Mouse (Mus musculus) hindbrain, embryonic 14.5 days (tissue): Measurements from ENCODE around the gene Eif3i. TPM values are rescaled to one million over a fixed set of nuclear protein-coding genes. Genes with fewer than 3 reads are reported as not detected.
"Not testable (repeated sequence)": the region's sequence is repeated elsewhere in the genome, so short reads cannot be mapped to it uniquely, and the experiment has no call there.

ENCODE experiments used
- ATAC-seq: fragments of 200-750 bp; cut with Nextera tagmentation; 2 replicates; pipeline ENCODE4 v1.8.0; 2017; ENCODE audit warnings: moderate number of reproducible peaks, mild to moderate bottlenecking, moderate TSS enrichment, moderate library complexity; ENCODE audit not compliant: low FRiP score
- DNase-seq: peaks from one replicate; pipeline ENCODE4 v3.0.0-alpha.2; 2015; ENCODE audit warnings: low spot score
- H3K27ac ChIP-seq: fragments of 300-500 bp; sonication (generic); 2 replicates; pipeline ENCODE4 v1.5.1; 2014; ENCODE audit warnings: mild to moderate bottlenecking, moderate library complexity
- H3K27me3 ChIP-seq: fragments of 300-500 bp; sonication (generic); 2 replicates; pipeline ENCODE4 v1.6.1; 2014; ENCODE audit warnings: mild to moderate bottlenecking, low read length, mixed read lengths; ENCODE audit not compliant: control insufficient read depth, insufficient read depth
- H3K36me3 ChIP-seq: fragments of 300-500 bp; sonication (generic); replicated peaks from 2 replicates; pipeline ENCODE4 v1.6.1; 2014; ENCODE audit not compliant: control insufficient read depth, insufficient read depth
- H3K4me1 ChIP-seq: fragments of 300-500 bp; sonication (generic); replicated peaks from 2 replicates; pipeline ENCODE4 v1.6.1; 2014; ENCODE audit warnings: antibody characterized with exemption, low read length, mixed read lengths; ENCODE audit not compliant: control insufficient read depth, insufficient read depth
- H3K4me2 ChIP-seq: fragments of 300-500 bp; sonication (generic); replicated peaks from 2 replicates; pipeline ENCODE4 v1.6.1; 2014; ENCODE audit warnings: mild to moderate bottlenecking, moderate library complexity
- H3K4me3 ChIP-seq: fragments of 300-500 bp; sonication (generic); replicated peaks from 2 replicates; pipeline ENCODE4 v1.5.1; 2014; ENCODE audit warnings: mild to moderate bottlenecking, low read length
- H3K9ac ChIP-seq: fragments of 300-500 bp; sonication (generic); 2 replicates; pipeline ENCODE4 v1.6.1; 2014
- H3K9me3 ChIP-seq: fragments of 300-500 bp; sonication (generic); 2 replicates; pipeline ENCODE4 v1.6.1; 2016; ENCODE audit warnings: low read length; ENCODE audit not compliant: control insufficient read depth
- WGBS: fragments of 180-500 bp; shearing (Covaris S2); extraction: QIAGEN DNeasy Blood & Tissue Kit; methylation state at CpG from one replicate; pipeline ENCODE4 v1.1.7; 2014; 5-methylcytosine and 5-hydroxymethylcytosine counted together
- polyA plus RNA-seq: library from polyadenylated mRNA; unstranded; fragments of >200 nt; fragmentation: Nextera tagmentation; extraction: Ambion mirVana; gene quantifications from 2 replicates; pipeline ENCODE4 v1.2.1, GENCODE M21; 2014

Gene Eif3i
- polyA plus RNA-seq, 1 experiment from 2014 or later = 226 TPM

- H3K4me3 ChIP-seq = peak overlapping the region; percentile 46
- ATAC-seq = peak; percentile 73
- H3K4me2 ChIP-seq = peak overlapping the region; percentile 64
- no peaks in the 10 kb centered on the region for H3K9me3 ChIP-seq
- peak overlapping the region; percentile 78 for H3K27ac ChIP-seq
- H3K4me1 ChIP-seq = peaks cover 15% of the 10 kb centered on the region
- no peak for DNase-seq
- no peaks in the 10 kb centered on the region for H3K27me3 ChIP-seq
- WGBS = under 1% methylated on average over 24 of the region's 24 CpGs
- H3K36me3 ChIP-seq = no peaks in the 10 kb centered on the region
- peak overlapping the region; percentile 59 for H3K9ac ChIP-seq
Observed at GRCm38 (mm10) chr4:129555862-129556531, 44.5 kb downstream of the Eif3i start.

- H3K4me3 ChIP-seq = peak overlapping the region; percentile 46
- ATAC-seq (no peak), DNase-seq (peak; percentile 58)
- 3% methylated on average over 16 of the region's 16 CpGs for WGBS
- peaks cover 15% of the 10 kb centered on the region for H3K4me1 ChIP-seq
- H3K27me3 ChIP-seq = no peaks in the 10 kb centered on the region
- no peaks in the 10 kb centered on the region for H3K36me3 ChIP-seq
- no peaks in the 10 kb centered on the region for H3K9me3 ChIP-seq
- peak overlapping the region; percentile 78; the same call in 1 of the 2 replicates for H3K27ac ChIP-seq
- peak overlapping the region; percentile 64 for H3K4me2 ChIP-seq
- H3K9ac ChIP-seq = peak overlapping the region; percentile 59
Observed at GRCm38 (mm10) chr4:129555421-129555861, 45.0 kb downstream of the Eif3i start.

- peak overlapping the region; percentile 64; the same call in 1 of the 2 replicates for H3K4me2 ChIP-seq
- 62% methylated on average over 6 of the region's 6 CpGs for WGBS
- H3K9me3 ChIP-seq, H3K27me3 ChIP-seq, H3K36me3 ChIP-seq, ATAC-seq, H3K27ac ChIP-seq, DNase-seq, H3K4me3 ChIP-seq, H3K9ac ChIP-seq: not testable (repeated sequence)
- H3K4me1 ChIP-seq = peaks cover 15% of the 10 kb centered on the region
Observed at GRCm38 (mm10) chr4:129554512-129554911, 45.9 kb downstream of the Eif3i start.

GRCm38 (mm10) chr4:129550295-129550694, 50.2 kb downstream of the Eif3i start:
- 61% methylated on average over 1 of the region's 1 CpGs for WGBS
- no peak for ATAC-seq
- H3K9me3 ChIP-seq = no peaks in the 10 kb centered on the region

GRCm38 (mm10) chr4:129549306-129549705, 51.1 kb downstream of the Eif3i start:
- no peak overlapping the region for H3K27ac ChIP-seq
- H3K9me3 ChIP-seq = no peaks in the 10 kb centered on the region
- ATAC-seq = no peak
- H3K4me1 ChIP-seq = no peaks in the 10 kb centered on the region
- no peak for DNase-seq
- H3K36me3 ChIP-seq = no peaks in the 10 kb centered on the region
- 96% methylated on average over 2 of the region's 2 CpGs for WGBS
- H3K4me2 ChIP-seq = no peak overlapping the region
- H3K4me3 ChIP-seq = no peak overlapping the region
- H3K9ac ChIP-seq = no peak overlapping the region
- H3K27me3 ChIP-seq = no peaks in the 10 kb centered on the region

More at GRCm38 (mm10) chr4:129550295-129550694, 50.2 kb downstream of the Eif3i start:
- no peak for DNase-seq
- H3K4me1 ChIP-seq = peaks cover 3% of the 10 kb centered on the region; the same call in 1 of the 2 replicates
- H3K4me2 ChIP-seq = no peak overlapping the region
- H3K9ac ChIP-seq = no peak overlapping the region
- no peaks in the 10 kb centered on the region for H3K27me3 ChIP-seq
- no peak overlapping the region for H3K27ac ChIP-seq
- H3K36me3 ChIP-seq = no peaks in the 10 kb centered on the region
- no peak overlapping the region for H3K4me3 ChIP-seq

- H3K4me3 ChIP-seq, H3K36me3 ChIP-seq, H3K9me3 ChIP-seq, H3K27me3 ChIP-seq, ATAC-seq, H3K4me1 ChIP-seq, H3K27ac ChIP-seq, H3K4me2 ChIP-seq, H3K9ac ChIP-seq, DNase-seq: not testable (repeated sequence)
- WGBS = 90% methylated on average over 4 of the region's 4 CpGs
Observed at GRCm38 (mm10) chr4:129547631-129548030, 52.8 kb downstream of the Eif3i start.

- Histone ChIP-seq H3K9ac (no peak overlapping the region), H3K4me3 (no peak overlapping the region), H3K9me3 (no peaks in the 10 kb centered on the region), H3K27ac (no peak overlapping the region), H3K4me2 (no peak overlapping the region), H3K36me3 (0 out of 2 replicates have a peak, but pooled peaks cover under 1% of the 10 kb centered on the region), H3K27me3 (no peaks in the 10 kb centered on the region), H3K4me1 (peaks cover 11% of the 10 kb centered on the region)
- ATAC-seq (no peak), DNase-seq (no peak)
- 76% methylated on average over 4 of the region's 4 CpGs for WGBS
Observed at GRCm38 (mm10) chr4:129544106-129544505, 56.3 kb downstream of the Eif3i start.

GRCm38 (mm10) chr4:129542592-129543141, 57.8 kb downstream of the Eif3i start, which contains the start of gene Hdac1:
Gene Hdac1 (minus strand): TSS chr4:129542713.
- H3K4me2 ChIP-seq = peak within 1 kb of the TSS; percentile 85

More at GRCm38 (mm10) chr4:129542592-129543141, 57.8 kb downstream of the Eif3i start, which contains the start of gene Hdac1:
- ATAC-seq (peak; percentile 99), DNase-seq (peak; percentile 93)
- Histone ChIP-seq H3K27ac (peak within 1 kb of the TSS; percentile 77), H3K9ac (peak within 1 kb of the TSS; percentile 85), H3K4me1 (peaks cover 11% of the 10 kb centered on the region), H3K27me3 (no peaks in the 10 kb centered on the region), H3K4me3 (peak within 1 kb of the TSS; percentile 86), H3K9me3 (no peaks in the 10 kb centered on the region), H3K36me3 (0 out of 2 replicates have a peak, but pooled peaks cover 3% of the 10 kb centered on the region)
- WGBS = under 1% methylated on average over 45 of the region's 46 CpGs
